Mouse (Mus musculus) cerebellum, postnatal 10 days (tissue): ENCODE measurements around the gene Lrp11.
"Not testable (repeated sequence)": the region's sequence is repeated elsewhere in the genome, so short reads cannot be mapped to it uniquely, and the experiment has no call there.

Source experiments
- DNase-seq, 2 experiments: peaks; one replicate each; pipeline ENCODE4 v3.0.0; 2021; ENCODE audit warnings: mixed read lengths in 2 of 2

Lrp11 gene

DNA sequence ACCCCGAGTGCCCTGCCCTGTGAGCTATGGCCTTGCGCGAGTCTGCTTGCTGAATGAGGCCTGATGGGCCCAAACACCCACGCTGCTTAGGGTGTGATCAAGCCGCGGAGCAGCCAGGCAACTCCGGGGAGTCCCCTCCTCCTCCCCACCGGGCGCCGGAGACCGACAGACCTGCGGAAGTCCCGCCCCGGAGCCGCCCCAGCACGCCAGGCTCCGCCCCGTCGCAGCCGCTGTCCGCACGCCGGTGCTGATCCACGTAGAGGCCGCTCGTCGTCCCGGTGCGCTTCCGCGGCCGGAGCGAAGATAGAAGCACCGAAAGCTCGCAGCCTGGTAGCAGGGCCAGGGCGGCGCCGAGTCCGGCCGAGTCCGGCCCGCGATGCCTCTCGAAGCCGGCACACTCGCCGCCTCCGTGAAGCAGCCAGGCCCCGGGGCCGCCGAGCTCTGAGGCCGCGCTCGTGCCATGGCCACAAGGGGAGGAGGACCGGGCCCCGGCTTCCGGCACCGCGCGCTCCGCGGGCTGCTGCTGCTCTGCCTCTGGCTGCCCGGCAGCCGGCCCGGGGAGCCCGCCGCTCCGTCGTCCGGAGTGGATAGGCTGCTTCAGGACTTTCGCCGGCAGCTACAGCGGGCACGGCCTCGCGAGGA, at the start of gene Lrp11:
Gene Lrp11, plus strand, starts transcription at position 209 of the 642 bp plus-strand sequence.
- peak; percentile 89 to 93 for DNase-seq

DNA sequence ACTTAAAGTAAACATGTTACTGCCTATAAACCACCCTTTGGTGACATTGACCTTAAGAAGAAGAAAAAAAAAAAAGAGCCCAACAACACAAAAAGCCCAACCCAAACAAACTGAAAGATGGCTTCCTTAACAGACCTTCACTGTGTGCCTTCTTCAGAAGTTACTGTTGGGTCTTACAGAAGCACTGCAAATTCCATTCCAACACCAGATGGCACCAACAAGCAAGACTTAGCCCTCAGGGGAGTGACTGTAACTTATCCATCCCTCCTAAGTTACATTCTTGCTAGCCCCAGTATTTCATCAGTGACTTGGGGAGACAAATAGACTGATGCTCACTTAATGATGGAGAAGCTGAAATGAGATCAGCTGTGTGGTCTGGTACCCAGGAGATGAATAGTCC, 11.6 kb upstream of the Lrp11 start:
- peak; percentile 64 to 65 for DNase-seq

DNA sequence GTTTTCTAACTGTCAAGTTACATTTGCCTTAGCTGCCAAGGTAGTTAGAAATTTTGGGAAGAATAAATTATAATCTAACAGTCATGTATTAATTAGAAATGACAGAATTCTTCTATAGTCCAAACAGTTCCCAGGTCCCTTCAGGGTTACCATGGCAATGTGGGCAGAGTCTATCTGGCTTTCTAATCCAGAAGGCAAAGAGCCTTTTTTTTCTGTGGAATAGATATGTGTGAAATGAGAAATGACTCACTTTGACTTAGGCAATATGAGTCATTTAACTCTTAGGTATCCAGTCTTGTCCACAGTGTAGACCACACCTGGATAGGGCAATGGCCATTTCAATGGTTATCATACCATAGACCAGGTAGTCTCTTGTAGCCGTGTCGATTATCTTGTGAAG, 8.2 kb upstream of the Lrp11 start:
- DNase-seq, result no peak

DNA sequence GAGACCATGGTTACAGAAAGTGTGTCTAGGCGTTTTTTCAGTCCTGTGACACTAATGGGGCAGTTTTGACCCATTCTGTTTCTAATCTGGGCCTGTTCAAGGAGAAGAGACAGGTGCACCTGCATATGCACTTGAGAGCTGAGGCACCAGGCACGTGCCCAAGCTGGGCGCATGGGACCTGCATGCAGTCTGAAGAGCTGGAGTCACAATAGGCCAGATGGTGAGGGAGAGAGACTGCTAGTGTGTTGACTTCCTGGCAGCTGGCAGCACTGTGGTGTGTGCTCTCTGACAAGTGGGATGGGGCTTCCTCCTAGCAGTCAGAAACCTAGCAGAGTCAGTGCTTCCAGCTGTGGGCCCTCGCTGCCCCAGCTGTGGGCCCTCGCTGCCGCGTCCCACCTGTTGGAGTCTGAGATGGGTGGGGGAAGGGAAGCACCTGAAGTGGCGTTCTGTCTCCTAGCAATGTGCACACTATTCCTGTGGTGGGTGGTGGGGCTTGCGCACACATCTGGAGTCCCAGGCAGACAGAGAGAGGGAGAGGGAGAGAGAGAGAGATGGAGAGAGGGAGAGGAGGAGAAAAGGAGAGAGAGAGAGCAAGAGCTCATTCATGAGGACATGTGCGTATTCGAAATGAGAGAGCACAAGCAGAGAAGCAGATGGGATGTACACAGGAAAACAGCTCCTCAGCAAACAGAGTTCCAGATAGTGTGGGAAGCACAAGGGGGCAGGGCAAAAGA, 7.3 kb upstream of the Lrp11 start:
- DNase-seq, result peak; percentile 44 to 54

DNA sequence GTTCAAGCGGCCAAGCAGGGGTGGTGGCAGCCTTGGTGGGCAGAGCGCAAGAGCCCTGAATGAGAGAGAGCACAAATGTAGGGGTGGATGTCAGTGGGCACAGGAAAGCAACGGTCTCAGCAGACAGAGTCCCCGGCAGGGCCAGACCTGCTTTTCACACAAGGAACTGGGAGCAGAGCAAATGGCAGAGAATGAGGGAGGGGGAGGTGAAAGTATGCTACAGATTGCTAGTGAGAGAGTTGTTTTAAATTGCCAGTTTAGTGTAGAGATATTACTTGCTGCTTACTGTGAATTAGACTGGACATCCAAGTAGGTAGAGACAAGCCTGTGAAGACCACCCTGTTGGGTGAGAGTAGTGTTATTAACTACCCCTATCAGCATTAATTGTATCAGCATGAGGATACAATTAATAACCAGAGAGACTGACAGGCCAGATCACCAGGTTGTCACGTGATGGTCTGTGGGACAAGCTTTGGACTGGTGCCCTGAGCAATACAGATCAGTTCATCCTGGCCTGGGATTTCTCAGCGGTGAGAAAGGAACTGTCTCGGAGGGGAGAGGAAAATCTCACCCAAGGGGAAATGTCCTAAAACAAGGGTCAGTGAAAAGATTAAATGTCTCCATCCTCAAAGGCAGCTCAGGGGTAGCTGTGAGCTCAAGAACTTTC, 6.6 kb upstream of the Lrp11 start:
- peak; percentile 56 to 60 for DNase-seq

DNA sequence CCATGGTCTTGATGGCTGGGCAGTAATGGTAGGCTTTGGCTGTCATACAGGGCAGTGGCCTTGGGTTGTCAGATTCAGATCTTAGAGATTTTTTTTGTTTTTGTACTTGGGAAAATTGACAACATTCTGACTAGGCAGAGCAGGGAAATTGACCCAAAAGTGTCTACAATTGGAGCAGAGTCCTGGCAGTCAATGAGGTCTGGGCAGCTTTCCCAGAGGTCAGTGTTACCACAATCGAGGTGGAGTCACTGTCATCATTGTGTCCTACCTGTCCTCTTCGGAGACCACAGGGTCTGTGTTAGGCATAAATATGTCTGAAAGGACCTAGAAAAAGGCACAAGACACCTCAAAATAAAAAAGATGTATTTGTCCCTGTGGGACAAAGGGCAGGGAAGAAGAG, 2.8 kb upstream of the Lrp11 start:
- DNase-seq, result peak; percentile 68 to 72

DNA sequence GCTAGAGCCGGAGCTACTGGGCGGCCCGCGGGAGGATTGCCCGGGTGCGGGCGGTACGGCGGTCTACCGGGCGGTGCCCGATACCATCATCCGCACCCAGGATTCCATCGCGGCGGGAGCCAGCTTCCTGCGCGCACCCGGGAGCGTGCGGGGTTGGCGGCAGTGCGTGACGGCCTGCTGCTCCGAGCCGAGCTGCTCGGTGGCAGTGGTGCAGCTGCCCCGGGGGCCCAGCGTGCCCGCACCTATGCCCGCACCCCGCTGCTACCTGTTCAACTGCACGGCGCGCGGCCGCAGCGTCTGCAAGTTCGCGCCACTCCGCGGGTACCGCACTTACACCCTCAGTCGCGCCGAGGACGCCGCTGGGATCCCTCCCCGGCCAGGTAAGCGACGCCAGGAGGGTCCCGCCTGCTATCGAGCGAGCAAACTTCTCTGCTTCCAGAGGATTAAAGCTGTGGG, 662 bp downstream of the Lrp11 start:
- DNase-seq, result peak in 1 of 2 experiments; percentile 62

DNA sequence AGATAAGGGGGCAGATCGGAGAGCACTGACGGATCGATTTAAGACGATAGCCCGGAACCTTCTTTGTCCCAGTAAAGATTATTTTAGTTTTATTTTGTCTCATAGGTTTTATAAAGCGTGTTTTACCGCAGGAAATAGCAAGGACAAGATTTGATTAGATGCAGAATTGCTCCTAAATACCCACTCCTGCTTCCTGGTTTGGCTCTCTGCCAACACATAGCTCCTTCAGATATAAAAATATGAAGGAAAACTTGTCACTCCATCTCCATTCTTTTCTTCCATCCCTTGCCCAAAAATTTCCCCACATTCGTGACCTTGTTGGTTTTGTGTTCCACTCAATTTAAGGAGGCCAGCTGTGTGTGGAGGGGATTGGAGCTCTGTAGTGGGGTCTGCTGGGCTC, 1.2 kb downstream of the Lrp11 start:
- DNase-seq, result peak; percentile 32 to 53

DNA sequence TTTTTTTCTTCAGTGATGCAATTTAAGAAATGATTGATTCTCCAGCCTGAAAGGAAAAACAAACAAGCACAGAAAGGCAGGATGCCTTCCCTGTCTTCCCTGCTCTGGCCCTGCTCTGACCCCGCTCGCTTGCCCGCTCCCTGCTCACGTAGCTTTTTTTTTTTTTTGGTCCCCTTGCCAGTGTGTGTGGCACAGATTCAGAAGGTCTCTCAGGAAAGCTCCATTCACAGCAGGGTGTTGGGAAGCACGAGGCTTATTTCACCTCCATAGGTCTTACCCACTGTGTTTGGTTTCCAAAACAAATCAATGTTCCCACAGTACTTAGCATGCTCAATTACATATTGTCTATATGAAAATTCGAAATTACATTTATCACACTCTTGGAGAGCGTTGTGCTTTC, 5.2 kb downstream of the Lrp11 start:
- peak; percentile 40 to 49 for DNase-seq

DNA sequence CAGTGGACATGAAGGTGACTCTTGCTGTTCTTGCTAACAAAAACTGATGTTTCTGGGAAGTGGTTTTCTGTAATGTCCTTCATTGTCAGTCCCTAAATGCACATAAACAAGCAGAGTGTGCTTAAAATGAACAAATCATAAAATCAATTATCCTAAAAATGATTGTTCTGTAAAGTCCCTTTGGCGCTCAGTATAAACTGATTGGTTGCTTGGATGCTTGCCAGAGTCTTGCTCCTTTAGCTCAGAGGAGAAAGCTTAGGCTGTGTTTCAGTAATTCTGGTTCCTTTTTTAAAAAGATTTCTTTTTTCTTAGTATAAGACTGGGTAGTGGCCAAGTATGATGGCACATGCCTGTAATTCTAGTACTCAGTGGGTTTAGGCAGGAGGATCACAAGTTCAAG, 6.7 kb downstream of the Lrp11 start:
- DNase-seq, result peak; percentile 35 to 58

DNA sequence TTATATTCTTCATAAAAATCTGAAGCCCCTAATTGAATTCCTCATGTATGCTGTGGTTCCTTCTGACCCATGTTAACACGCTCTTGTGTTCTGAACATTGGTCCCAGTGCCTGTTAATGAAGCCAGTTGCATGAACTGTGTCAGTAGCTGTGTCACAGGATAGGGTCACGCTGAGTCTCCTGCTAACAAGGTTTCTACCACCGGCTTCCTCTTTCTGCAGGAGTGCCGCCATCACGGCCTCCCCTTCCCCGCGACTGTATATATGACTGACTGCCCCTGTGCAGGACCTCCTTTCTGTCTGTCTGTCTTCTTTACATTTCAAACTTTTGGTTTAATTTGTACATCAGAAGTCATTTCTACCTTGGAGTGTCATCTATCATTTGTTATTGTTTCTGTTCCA, 8.6 kb downstream of the Lrp11 start:
- no peak for DNase-seq

DNA sequence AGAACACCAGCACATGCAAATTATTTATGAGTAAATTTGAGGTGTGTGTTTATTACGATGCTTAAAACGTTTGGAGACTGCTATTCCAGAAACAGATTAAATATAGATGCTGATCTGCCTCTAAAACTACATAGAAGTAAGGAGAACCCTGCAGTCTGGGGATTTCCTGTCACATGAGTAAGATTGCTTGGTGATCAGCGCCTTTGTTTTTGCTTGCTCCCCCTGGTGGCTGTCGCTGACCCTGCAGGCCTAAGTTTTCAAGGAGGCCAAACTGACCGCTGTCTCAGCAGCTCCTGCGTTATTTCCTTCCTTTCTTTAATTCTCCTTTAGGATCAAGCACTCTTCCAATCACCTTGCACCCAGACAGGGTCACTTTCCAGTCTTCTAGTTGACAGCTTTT, 11.0 kb downstream of the Lrp11 start:
- DNase-seq, result peak; percentile 86 to 91

DNA sequence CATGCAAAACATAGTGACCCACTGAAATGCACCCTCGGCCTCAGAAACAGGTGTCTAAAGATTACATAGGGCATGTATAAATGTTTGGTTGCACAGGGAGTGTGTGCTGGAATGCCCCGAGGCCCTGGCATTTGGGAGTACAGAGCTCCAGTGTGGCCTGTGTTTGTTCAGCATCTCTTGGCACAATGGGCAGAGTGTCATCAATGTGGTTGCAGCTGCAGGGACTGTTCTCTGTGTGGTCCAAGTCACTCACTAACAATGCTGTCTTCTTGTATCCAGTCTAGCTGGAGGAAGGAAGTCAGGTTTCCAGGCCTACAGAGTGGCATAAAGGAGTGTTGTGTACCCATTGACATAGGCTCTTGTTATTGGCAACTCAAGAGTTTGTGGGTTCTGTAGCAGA, 15.6 kb downstream of the Lrp11 start:
- no peak for DNase-seq

DNA sequence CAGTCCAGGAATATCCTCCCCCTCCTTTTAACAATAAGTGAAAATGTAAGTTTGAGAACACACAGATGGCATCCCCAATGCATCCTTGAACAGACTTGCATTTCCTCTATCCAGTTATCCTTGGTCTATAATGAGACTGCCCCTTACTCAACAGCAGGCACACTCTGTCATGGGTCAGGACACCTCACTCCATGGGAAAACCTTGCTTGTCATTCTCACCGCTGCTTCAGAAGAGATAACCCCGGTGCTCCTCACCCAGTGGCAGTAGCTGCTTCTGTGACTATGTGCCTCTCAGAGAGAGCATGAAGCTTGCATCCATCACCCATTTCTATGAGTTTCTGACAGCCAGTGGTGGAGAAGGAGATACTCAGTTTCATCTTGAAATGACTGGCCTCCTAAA, 16.8 kb downstream of the Lrp11 start:
- DNase-seq, result no peak

DNA sequence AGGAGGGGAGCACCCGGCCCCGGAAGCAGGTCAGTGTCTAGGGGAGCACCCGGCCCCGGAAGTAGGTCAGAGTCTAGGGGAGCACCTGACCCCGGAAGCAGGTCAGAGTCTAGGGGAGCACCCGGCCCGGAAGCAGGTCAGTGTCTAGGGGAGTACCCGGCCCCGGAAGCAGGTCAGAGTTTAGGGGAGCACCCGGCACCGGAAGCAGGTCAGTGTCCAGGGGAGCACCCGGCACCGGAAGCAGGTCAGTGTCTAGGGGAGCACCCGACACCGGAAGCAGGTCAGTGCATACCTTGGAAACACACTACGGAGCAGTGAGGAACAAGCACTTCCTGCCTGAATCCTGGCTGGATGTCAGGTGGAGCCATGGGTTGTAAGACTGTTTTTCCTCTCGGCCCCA, 19.0 kb downstream of the Lrp11 start:
- no peak for DNase-seq

DNA sequence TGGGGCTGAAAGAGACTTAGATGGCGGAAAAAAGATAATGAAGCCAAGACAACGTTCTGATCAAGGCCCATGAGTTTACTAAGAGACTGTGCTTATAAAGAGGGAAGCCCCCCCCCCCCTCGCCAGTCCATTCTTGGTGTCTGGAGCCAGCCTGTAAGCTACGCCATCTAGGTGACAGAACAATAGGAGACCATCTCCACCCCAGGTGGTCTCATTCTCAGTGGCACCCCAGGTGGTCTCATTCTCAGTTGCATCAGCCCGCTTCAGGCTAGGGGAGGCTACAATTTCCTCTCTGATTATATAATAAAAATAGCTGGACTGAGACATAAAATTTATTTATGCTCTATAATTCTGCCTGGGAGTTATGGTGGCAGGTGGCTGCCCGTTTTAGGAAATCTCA, 22.0 kb downstream of the Lrp11 start:
- DNase-seq, result no peak

DNA sequence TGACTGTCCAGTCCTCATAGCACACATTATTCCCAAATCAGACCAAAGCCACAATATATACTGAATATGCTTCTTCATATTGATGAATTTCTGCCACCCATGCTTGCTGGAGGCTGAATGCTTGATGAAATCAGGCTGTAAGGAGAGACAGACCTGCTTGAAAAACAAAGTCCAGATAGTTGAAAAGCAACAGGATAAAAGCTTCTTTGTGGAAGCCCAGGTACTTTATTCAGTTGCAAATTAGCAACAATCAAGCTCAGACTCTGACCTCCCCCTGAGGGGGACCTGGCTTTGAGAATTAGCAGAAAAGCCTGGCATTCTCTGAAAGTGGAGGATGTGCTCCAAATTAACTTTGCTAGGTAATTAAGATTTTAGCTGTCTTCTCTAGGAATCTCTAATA, 22.6 kb downstream of the Lrp11 start:
- not testable (repeated sequence) for DNase-seq

DNA sequence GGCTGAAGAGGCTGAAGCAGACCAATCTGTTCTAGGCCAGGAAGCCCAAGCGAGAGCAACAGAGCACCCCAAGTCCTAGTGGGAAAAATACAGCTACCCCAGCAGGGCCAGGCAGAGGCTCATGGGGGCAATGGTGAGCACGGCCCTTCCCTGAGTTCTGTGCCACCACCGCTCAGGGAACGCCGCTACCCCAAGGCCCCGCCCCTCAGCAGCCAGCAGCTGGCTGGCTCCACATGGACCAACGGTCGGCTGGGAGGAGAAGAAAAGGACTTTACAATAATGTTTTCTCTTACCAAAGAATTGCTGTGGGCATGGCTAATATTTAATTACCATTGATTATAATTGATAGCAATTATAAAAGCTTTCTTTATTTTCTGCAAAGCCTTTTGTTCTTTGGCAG, 25.2 kb downstream of the Lrp11 start:
- DNase-seq, result no peak

DNA sequence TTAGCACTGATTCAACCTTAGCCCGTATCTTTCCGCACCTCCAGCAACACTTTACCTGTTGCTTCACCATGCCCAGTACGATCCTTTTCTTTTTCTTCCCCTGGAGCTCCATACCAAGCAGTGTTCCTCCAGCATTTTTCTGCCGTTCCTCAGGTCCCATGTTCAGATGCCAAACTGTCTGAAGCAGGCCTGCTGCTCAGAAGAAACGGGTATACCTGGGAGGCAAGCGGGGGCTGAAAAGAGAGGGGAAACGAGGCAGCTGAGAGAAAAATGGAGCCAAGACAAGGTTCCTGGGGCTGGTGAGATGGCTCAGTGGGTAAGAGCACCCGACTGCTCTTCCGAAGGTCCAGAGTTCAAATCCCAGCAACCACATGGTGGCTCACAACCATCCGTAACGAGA, 27.5 kb downstream of the Lrp11 start:
- DNase-seq, result not testable (repeated sequence)

DNA sequence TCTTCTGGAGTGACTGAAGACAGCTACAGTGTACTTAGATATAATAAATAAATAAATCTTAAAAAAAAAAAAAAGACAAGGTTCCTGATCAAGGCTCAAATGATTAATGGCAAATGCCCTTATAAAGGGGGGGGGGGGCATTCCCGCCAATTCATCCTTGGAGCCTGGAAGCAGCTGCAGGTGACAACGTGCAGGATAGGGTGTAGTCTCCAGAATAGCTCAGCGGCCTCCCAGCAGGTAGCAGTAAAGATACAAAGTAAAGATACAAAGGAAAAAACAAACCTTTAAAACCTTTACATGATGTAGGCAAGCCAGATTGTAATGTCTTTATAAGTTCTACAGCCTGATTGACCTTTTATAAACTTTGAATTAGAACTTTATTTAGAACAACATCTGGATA, 28.0 kb downstream of the Lrp11 start:
- not testable (repeated sequence) for DNase-seq

DNA sequence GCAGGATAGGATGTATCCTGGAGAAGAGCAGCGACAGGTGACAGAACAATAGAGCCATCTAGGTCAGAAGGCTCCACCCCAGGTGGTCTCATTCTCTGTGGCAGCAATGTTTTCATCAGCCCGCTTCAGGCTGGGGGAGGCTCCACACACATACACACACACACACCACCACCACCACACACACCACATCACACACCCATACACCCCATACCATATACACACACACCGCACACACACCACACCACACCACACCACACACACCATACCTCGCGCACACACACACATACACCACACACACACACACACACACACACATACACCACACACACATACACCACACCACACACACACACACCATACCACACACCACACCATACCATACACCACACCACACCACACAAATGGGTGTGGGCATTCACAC, 30.2 kb downstream of the Lrp11 start:
- no peak for DNase-seq

DNA sequence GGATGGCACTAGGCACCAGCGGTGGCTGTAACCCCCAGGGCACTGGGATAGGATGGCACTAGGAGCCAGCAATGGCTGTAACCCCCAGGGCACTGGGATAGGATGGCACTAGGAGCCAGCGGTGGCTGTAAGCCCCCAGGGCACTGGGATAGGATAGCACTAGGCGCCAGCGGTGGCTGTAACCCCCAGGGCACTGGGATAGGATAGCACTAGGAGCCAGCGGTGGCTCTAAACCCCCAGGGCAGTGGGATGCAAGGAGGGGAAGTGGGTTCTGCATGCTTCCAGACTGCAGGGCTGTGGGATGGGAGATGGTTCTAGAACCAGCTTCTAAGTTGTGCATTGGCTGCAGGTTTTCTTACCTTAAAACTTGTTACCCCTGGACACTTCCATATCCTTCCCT, 31.1 kb downstream of the Lrp11 start:
- no peak for DNase-seq

DNA sequence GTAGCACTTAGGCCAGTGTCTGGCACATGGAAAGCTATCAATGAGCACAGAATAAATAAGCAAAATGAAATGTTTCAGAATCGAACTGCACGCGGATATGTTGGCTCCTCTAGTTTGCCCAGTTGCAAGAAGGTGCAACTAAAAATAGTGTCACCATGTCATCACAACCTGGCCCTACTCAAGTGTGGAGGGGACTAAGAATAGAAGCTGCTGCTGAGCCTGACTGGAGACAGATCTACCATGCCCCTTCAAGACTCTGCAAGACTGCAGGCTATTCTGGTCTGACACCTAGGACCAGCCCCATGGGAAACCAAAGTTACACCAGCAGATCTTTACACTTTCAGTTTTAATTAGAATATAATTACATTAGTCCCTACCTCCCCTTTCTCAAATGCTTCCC, 32.8 kb downstream of the Lrp11 start:
- peak in 1 of 2 experiments; percentile 15 for DNase-seq
